Mouse (Mus musculus) limb, embryonic 12.5 days (tissue): ENCODE results near the gene Pld5. TPM values are rescaled to one million over a fixed set of nuclear protein-coding genes. Genes with fewer than 3 reads are reported as not detected.

Experiments used
- ATAC-seq: fragments of 200-750 bp; cut with Nextera tagmentation; 2 replicates; pipeline ENCODE4 v1.8.0; 2017; ENCODE audit warnings: low read depth, moderate TSS enrichment; ENCODE audit not compliant: insufficient number of reproducible peaks, insufficient read depth, low FRiP score, low TSS enrichment
- H3K27ac ChIP-seq: fragments of 300-500 bp; sonication (generic); 2 replicates; pipeline ENCODE4 v1.5.1; 2016; ENCODE audit warnings: mild to moderate bottlenecking, moderate library complexity
- H3K27me3 ChIP-seq: fragments of 300-500 bp; sonication (generic); 2 replicates; pipeline ENCODE4 v1.6.1; 2016; ENCODE audit warnings: mild to moderate bottlenecking, moderate library complexity
- H3K36me3 ChIP-seq: fragments of 300-500 bp; sonication (generic); 2 replicates; pipeline ENCODE4 v1.6.1; 2016; ENCODE audit warnings: mild to moderate bottlenecking, moderate library complexity
- H3K4me1 ChIP-seq: fragments of 300-500 bp; sonication (generic); replicated peaks from 2 replicates; pipeline ENCODE4 v1.6.1; 2016
- H3K4me2 ChIP-seq: fragments of 300-500 bp; sonication (generic); 2 replicates; pipeline ENCODE4 v1.6.1; 2016; ENCODE audit warnings: mild to moderate bottlenecking, moderate library complexity
- H3K4me3 ChIP-seq: fragments of 300-500 bp; sonication (generic); replicated peaks from 2 replicates; pipeline ENCODE4 v1.5.1; 2016; ENCODE audit warnings: mild to moderate bottlenecking
- H3K9ac ChIP-seq: fragments of 300-500 bp; sonication (generic); replicated peaks from 2 replicates; pipeline ENCODE4 v1.6.1; 2016; ENCODE audit warnings: mild to moderate bottlenecking, moderate library complexity
- H3K9me3 ChIP-seq: fragments of 300-500 bp; sonication (generic); 2 replicates; pipeline ENCODE4 v1.6.1; 2016; ENCODE audit warnings: mild to moderate bottlenecking, moderate library complexity
- whole genome bisulfite sequencing: fragments of 180-500 bp; shearing (Covaris S2); methylation state at CpG from one replicate; pipeline ENCODE4 v1.1.7; 2016; 5-methylcytosine and 5-hydroxymethylcytosine counted together
- polyA plus RNA-seq: library from polyadenylated mRNA; unstranded; fragments of >200 nt; fragmentation: Nextera tagmentation; extraction: Ambion mirVana; gene quantifications from 2 replicates; pipeline ENCODE4 v1.2.1, GENCODE M21; 2016

Gene Pld5
- polyA plus RNA-seq, 1 experiment from 2014 or later, result 0.48 TPM

DNA sequence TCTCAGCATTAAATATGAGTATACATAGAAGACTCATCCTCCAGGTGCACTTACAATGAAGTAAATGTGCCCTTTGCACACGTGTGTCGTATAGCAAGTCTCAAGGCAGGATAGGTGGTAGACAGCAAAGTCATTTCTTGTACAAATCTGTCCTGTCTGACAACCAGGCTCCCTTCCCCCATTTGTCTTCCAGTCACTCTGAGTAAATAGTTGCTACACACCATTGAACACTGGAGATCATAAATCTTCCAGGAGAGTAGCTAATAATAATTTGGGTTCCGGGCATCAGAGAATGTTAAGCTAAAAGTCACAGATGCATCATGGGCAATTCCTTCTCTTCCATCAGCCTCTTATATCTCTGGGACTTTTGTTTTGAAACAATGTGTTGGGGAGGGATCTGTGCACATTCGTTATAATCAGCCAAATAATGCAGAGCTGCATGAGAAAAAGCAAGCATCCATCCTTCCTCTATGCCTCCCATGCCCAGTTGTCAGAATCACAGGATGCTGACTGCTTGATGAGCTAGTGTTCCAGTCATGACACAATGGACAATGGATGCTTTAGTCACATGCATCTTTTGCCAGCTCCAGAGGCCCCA, 328.3 kb downstream of the Pld5 start:
- Histone ChIP-seq H3K27me3 (no peaks in the 10 kb centered on the region), H3K4me3 (no peak overlapping the region), H3K4me1 (no peaks in the 10 kb centered on the region), H3K4me2 (no peak overlapping the region), H3K36me3 (no peaks in the 10 kb centered on the region), H3K9ac (no peak overlapping the region), H3K27ac (no peak overlapping the region), H3K9me3 (no peaks in the 10 kb centered on the region)
- 80% methylated on average over 4 of the region's 4 CpGs for WGBS
- ATAC-seq, result no peak

DNA sequence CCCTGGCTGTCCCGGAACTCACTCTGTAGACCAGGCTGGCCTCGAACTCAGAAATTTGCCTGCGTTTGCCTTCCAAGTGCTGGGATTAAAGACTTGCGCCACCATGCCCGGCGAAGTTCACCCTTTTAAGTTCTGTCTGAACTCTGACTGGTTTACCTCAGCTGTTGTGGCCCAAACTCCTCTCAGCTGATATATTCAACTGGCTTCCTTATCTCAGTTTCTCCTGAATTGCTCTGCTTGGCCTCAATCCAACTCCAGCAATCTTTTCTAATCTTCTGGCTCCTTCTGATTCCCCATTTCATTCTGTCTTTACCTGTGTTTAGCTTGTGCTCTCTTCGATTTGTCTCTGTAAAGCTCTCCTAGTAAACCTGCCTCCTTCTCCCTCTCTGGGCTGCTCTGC, 331.9 kb downstream of the Pld5 start:
- Histone ChIP-seq H3K4me1 (no peaks in the 10 kb centered on the region), H3K9me3 (no peaks in the 10 kb centered on the region), H3K4me3 (no peak overlapping the region), H3K4me2 (no peak overlapping the region), H3K9ac (no peak overlapping the region), H3K36me3 (no peaks in the 10 kb centered on the region), H3K27me3 (no peaks in the 10 kb centered on the region), H3K27ac (no peak overlapping the region)
- 94% methylated on average over 7 of the region's 7 CpGs for WGBS
- no peak for ATAC-seq

DNA sequence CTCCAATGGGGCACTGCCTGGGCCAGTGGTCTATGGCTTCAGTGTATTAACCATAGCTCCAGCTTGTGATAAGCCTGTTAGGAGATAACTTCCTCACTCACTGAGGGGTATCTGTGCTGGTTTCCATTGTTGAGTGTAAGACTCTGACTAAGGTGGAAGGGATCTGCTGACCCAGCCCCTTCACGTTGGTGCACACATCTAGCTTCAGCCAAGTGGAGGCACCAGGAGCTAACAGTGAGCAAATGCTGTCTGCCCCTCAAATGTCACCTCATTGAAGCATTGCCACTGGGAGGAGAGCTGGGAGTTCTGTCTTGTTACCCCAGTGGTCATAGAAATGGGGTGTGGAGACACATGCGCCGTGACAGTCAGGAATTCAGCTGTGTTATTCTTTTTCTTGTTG, 336.4 kb downstream of the Pld5 start:
- no peak overlapping the region for H3K4me2 ChIP-seq
- no peak overlapping the region for H3K9ac ChIP-seq
- ATAC-seq, result no peak
- H3K4me3 ChIP-seq, result no peak overlapping the region
- H3K36me3 ChIP-seq, result no peaks in the 10 kb centered on the region
- H3K4me1 ChIP-seq, result no peaks in the 10 kb centered on the region
- H3K9me3 ChIP-seq, result no peaks in the 10 kb centered on the region
- no peak overlapping the region for H3K27ac ChIP-seq
- 78% methylated on average over 3 of the region's 3 CpGs for WGBS
- H3K27me3 ChIP-seq, result no peaks in the 10 kb centered on the region; the same call in 1 of the 2 replicates

DNA sequence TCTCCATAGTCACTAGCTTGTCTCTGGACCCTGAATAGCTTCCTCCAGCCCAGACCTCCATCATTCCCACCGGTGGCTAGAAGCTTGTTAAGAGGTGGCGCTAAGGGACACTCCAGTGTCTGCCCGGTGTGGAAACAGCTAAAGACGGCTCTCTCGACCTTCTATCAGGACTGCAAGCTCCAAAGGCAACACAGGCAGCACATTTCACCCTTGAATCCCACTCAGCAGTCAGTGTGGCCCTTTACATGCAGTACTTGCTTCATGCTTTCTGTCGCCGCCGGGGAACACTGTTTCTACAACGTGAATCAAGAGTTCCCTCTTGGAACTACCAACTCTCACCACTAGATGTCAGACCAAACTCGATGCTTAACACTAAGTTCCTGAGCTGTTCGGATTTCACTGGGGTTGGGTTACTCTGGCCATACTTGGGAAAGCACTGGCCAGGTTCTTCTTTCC, 338.8 kb downstream of the Pld5 start:
- Histone ChIP-seq H3K4me1 (no peaks in the 10 kb centered on the region), H3K27ac (no peak overlapping the region), H3K9ac (no peak overlapping the region), H3K4me2 (peak overlapping the region; percentile 41), H3K9me3 (no peaks in the 10 kb centered on the region), H3K4me3 (no peak overlapping the region), H3K36me3 (no peaks in the 10 kb centered on the region), H3K27me3 (no peaks in the 10 kb centered on the region; the same call in 1 of the 2 replicates)
- 12% methylated on average over 11 of the region's 11 CpGs for WGBS
- ATAC-seq, result peak; percentile 74; the same call in 1 of the 2 replicates

DNA sequence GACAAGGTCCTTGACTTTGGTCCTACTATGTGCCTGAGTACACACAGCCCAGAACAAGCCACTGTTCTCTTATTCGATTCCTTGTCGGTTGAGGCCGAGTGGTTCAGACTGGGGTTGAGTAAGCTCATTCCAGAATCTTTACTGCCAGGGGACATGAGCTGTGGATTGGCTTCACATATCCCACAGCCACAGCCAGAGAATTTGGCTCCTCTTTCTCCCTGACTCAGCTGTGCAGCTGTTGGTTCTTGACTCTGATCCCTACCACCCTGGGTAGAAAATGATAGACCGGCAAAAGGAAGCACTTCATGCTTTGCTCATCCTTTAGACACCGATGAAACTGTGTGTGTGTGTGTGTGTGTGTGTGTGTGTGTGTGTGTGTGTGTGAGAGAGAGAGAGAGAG, 343.7 kb downstream of the Pld5 start:
- 89% methylated on average over 5 of the region's 5 CpGs for WGBS
- no peaks in the 10 kb centered on the region for H3K9me3 ChIP-seq
- ATAC-seq, result no peak

DNA sequence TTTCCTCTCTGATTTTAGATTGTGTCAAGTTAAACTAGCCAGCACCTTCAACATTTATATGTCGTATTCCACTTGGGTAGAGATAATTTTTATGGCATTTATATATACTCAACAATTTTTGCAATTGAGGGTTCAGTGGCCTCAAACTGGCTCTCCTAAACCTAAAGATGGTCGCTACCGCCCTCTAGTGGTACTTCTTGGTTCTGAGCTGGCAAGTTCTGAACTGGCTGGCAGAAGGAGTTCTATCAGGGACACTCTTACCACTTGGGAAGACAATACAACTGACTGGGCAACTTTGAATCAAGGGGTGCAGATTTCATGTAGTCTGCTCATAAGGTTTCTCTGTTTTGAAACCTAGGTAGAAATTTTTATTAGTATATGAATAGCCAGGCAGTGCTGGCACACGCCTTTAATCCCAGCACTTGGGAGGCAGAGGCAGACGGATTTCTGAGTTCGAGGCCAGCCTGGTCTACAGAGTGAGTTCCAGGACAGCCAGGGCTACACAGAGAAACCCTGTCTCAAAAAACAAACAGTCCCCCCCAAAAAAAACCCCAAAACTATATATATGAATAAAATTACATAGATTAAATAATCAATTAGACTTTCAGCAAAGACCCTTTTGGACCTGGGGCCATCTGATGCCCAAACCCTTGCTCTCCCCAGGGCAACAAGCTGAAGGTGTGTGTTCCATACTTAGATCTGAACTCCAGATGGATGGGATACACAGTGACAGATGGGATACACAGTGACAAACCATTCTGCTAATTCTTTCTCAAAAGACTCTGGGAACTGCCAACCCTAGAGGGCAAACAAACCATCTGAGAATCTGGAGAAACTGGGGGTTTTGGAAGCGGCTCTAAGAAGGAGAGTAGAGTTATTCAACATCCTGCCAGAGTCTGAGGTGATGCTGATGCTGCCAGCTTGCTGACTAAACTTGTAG, 351.0 kb downstream of the Pld5 start:
- Histone ChIP-seq H3K27me3 (no peaks in the 10 kb centered on the region), H3K4me2 (no peak overlapping the region), H3K9ac (no peak overlapping the region), H3K9me3 (no peaks in the 10 kb centered on the region), H3K4me3 (no peak overlapping the region), H3K27ac (no peak overlapping the region), H3K4me1 (no peaks in the 10 kb centered on the region), H3K36me3 (no peaks in the 10 kb centered on the region)
- ATAC-seq, result no peak
- 53% methylated on average over 7 of the region's 7 CpGs for WGBS

More for the DNA sequence above, 343.7 kb downstream of the Pld5 start:
- no peaks in the 10 kb centered on the region for H3K36me3 ChIP-seq
- H3K4me2 ChIP-seq, result no peak overlapping the region
- H3K27me3 ChIP-seq, result no peaks in the 10 kb centered on the region; the same call in 1 of the 2 replicates
- H3K9ac ChIP-seq, result no peak overlapping the region
- H3K4me1 ChIP-seq, result no peaks in the 10 kb centered on the region
- H3K4me3 ChIP-seq, result no peak overlapping the region
- H3K27ac ChIP-seq, result no peak overlapping the region

DNA sequence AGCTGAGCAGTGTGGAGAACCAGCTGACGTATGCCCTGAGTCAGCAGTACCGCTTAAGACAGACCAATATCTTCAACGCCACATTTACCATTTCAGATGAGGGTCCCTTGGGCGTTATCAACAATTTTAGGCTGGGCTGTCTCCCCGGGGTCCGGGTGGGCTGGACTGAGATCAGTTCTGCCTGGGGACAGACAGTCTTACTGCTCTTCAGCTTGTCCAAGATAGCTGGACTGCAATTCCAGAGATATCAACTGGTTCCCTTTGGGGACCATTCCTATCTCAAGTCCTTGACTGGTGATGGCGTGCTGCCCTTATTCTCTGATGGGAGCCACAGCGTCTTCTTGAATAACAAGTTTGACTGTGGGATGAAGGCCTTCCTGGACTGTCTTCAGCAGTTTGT, 354.0 kb downstream of the Pld5 start:
- WGBS, result 93% methylated on average over 8 of the region's 8 CpGs
- Histone ChIP-seq H3K27me3 (no peaks in the 10 kb centered on the region), H3K36me3 (no peaks in the 10 kb centered on the region), H3K4me2 (no peak overlapping the region), H3K4me1 (no peaks in the 10 kb centered on the region), H3K9ac (no peak overlapping the region), H3K27ac (no peak overlapping the region), H3K9me3 (no peaks in the 10 kb centered on the region), H3K4me3 (no peak overlapping the region)
- no peak for ATAC-seq

DNA sequence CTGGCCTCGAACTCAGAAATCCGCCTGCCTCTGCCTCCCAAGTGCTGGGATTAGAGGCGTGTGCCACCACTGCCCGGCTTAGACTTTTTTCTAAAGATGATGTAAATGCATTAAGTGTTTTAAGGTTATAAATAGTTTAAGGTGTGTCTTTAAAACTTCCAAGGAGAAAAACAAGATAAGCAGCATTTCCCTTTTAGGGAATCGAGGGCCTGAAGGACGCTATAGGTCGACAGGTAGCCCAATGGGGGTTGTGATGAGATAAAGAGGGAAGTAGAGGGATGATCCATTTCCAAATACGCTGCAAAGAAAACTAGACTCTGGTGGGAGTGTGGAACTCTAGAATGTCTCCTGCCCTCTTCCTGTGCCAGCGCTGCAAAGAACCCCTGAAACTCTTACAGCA, 355.1 kb downstream of the Pld5 start, which contains the start of gene Gm38100:
Gene Gm38100 (plus strand): TSS at position 301 of the 400 bp plus-strand sequence.
- Histone ChIP-seq H3K9ac (no peak within 1 kb of the TSS), H3K4me2 (no peak within 1 kb of the TSS), H3K9me3 (no peaks in the 10 kb centered on the region), H3K4me1 (no peaks in the 10 kb centered on the region), H3K36me3 (no peaks in the 10 kb centered on the region), H3K4me3 (no peak within 1 kb of the TSS), H3K27ac (no peak within 1 kb of the TSS), H3K27me3 (no peaks in the 10 kb centered on the region)
- ATAC-seq, result no peak
- WGBS, result 85% methylated on average over 9 of the region's 9 CpGs

DNA sequence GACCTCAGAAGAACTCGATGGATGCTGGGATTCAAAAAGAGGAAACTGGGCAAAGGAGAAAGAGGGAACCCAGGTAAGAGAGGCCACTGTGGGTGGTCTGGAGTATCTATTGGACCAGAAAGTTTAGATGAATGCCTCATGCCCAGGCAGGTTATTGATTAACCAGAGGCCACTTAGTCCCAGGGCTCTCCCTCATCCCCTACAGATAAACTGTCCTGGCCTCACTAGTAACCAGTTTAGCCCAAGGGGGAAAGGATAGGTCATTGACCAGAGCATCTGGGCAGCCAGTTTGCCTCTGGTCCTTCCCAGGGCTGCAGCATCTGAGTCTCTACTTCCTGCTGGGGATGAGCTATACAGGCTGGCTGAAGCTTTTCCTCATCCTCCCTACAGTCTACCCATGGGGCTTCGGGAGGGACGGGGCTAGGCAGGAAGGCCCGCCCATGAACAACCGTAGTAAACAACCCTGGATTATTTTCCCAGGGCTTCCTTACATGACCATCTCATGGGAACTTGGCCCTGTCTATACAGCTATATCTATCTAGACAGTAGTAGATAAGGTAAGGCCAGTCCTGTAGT, 361.3 kb downstream of the Pld5 start:
- Histone ChIP-seq H3K4me3 (no peak overlapping the region), H3K36me3 (peaks cover 14% of the 10 kb centered on the region), H3K9me3 (no peaks in the 10 kb centered on the region), H3K27ac (no peak overlapping the region), H3K4me2 (no peak overlapping the region), H3K9ac (no peak overlapping the region), H3K27me3 (no peaks in the 10 kb centered on the region), H3K4me1 (no peaks in the 10 kb centered on the region)
- no peak for ATAC-seq
- 67% methylated on average over 5 of the region's 5 CpGs for WGBS
